Mouse (Mus musculus): ENCODE measurements around the gene Gm20388. TPM values are rescaled to one million over a fixed set of nuclear protein-coding genes. Genes with fewer than 3 reads are reported as not detected.

The Gm20388 gene
- total RNA-seq, 1 experiment: 27.0 TPM

DNA sequence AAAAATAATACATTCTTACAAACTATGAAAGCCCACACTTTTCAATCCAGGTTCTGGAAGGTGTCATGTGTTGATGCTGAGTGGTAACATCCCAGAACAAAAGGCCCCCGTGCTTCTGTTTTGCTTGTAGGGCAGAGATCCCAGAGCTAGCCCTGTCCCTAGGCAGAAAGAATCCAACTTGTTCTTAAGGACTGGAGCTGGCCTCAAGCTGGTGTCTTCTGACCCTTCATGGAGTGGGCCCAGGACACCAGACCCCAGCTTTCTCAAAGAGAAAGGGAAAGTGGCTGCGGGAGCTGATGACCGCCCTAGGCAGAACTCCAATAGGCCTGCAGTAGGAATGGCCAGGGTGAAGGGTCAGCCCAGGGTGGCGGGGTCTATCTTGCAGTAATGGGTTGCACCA is 86.6 kb downstream of the Gm20388 start:
- Histone ChIP-seq H3K36me3 (ENCODE audit: control insufficient read depth, insufficient read depth, low read length, poor library complexity, severe bottlenecking) (no peaks in the 10 kb centered on the region), H3K27ac (ENCODE audit: insufficient read depth, low read depth, low read length, poor library complexity, severe bottlenecking) (no peak overlapping the region), H3K4me3 (ENCODE audit: insufficient read depth in 1 of 2, low read depth in 1 of 2, low read length in 2 of 2, poor library complexity in 1 of 2, severe bottlenecking in 1 of 2) (no peak overlapping the region), H3K9me3 (ENCODE audit: control insufficient read depth, insufficient read depth, low read depth, low read length) (no peaks in the 10 kb centered on the region), H3K4me1 (ENCODE audit: control insufficient read depth in 2 of 2, insufficient read depth in 2 of 2, low read length in 2 of 2, poor library complexity in 1 of 2) (0 out of 4 replicates have a peak, but pooled peaks cover 0 to 2% of the 10 kb centered on the region in 2 experiments), H3K9ac (ENCODE audit: insufficient read depth, low read depth, low read length, poor library complexity, severe bottlenecking) (no peak overlapping the region)
- in situ Hi-C loops (cut with MboI; ENCODE audit: low sequenced_read_pairs in 2 of 2, unreplicated experiment in 2 of 2): no loop called here
- no peak for TF ChIP-seq ZC3H11A (IDR thresholded peaks at IDR 0.05; ENCODE audit: borderline replicate concordance, low read depth, low read length)
- no peak for TF ChIP-seq HCFC1 (IDR thresholded peaks at IDR 0.05; ENCODE audit: borderline replicate concordance, insufficient read depth, low read length)
- TF ChIP-seq MAFK (IDR thresholded peaks at IDR 0.05; ENCODE audit: insufficient read depth, low read depth, low read length): no peak
- TF ChIP-seq CHD2 (IDR thresholded peaks at IDR 0.05; ENCODE audit: low read depth, low read length): no peak
- no peak for TF ChIP-seq ZNF384 (IDR thresholded peaks at IDR 0.05; ENCODE audit: low read depth, low read length)
- DNase-seq (ENCODE audit: low read depth, low spot score): no peak

- Histone ChIP-seq H3K9me3 (ENCODE audit: control insufficient read depth, insufficient read depth, low read depth, low read length) (no peaks in the 10 kb centered on the region), H3K4me3 (ENCODE audit: insufficient read depth in 1 of 2, low read depth in 1 of 2, low read length in 2 of 2, poor library complexity in 1 of 2, severe bottlenecking in 1 of 2) (no peak overlapping the region), H3K36me3 (ENCODE audit: control insufficient read depth, insufficient read depth, low read length, poor library complexity, severe bottlenecking) (no peaks in the 10 kb centered on the region), H3K4me1 (ENCODE audit: control insufficient read depth in 2 of 2, insufficient read depth in 2 of 2, low read length in 2 of 2, poor library complexity in 1 of 2) (no peaks in the 10 kb centered on the region), H3K27ac (ENCODE audit: insufficient read depth, low read depth, low read length, poor library complexity, severe bottlenecking) (no peak overlapping the region), H3K9ac (ENCODE audit: insufficient read depth, low read depth, low read length, poor library complexity, severe bottlenecking) (no peak overlapping the region)
- no peak for DNase-seq (ENCODE audit: low read depth, low spot score)
- in situ Hi-C loops (cut with MboI; ENCODE audit: low sequenced_read_pairs in 2 of 2, unreplicated experiment in 2 of 2): no loop called here
- TF ChIP-seq CHD2 (IDR thresholded peaks at IDR 0.05; ENCODE audit: low read depth, low read length) (no peak), MAFK (IDR thresholded peaks at IDR 0.05; ENCODE audit: insufficient read depth, low read depth, low read length) (no peak), ZC3H11A (IDR thresholded peaks at IDR 0.05; ENCODE audit: borderline replicate concordance, low read depth, low read length) (no peak), ZNF384 (IDR thresholded peaks at IDR 0.05; ENCODE audit: low read depth, low read length) (no peak), HCFC1 (IDR thresholded peaks at IDR 0.05; ENCODE audit: borderline replicate concordance, insufficient read depth, low read length) (no peak)
Observed at GRCm38 (mm10) chr8:120000461-120000860, 89.8 kb downstream of the Gm20388 start.

DNA sequence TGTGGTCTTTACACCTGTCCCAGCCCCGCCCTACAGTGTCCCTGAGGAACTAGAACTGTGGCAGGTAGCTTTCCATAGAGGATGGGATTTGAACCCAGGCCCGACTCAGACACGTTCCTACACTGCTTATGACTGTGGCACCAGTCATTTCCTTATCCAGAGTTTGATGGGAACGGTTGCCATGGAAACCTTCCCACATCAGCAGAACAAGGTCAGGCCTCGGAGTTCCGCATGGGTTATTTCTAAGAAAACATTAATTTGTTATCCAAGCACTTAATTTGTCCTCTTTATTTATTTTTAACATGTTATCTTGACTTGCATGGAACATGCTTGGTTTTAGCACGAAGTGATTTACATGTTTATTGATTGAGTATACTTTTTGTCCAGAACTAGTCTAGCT is 91.1 kb downstream of the Gm20388 start:
- DNase-seq (ENCODE audit: low read depth, low spot score): no peak
- Histone ChIP-seq H3K4me3 (ENCODE audit: insufficient read depth in 1 of 2, low read depth in 1 of 2, low read length in 2 of 2, poor library complexity in 1 of 2, severe bottlenecking in 1 of 2) (no peak overlapping the region), H3K4me1 (ENCODE audit: control insufficient read depth in 2 of 2, insufficient read depth in 2 of 2, low read length in 2 of 2, poor library complexity in 1 of 2) (no peaks in the 10 kb centered on the region), H3K9me3 (ENCODE audit: control insufficient read depth, insufficient read depth, low read depth, low read length) (no peaks in the 10 kb centered on the region), H3K36me3 (ENCODE audit: control insufficient read depth, insufficient read depth, low read length, poor library complexity, severe bottlenecking) (no peaks in the 10 kb centered on the region), H3K9ac (ENCODE audit: insufficient read depth, low read depth, low read length, poor library complexity, severe bottlenecking) (no peak overlapping the region), H3K27ac (ENCODE audit: insufficient read depth, low read depth, low read length, poor library complexity, severe bottlenecking) (no peak overlapping the region)
- TF ChIP-seq HCFC1 (IDR thresholded peaks at IDR 0.05; ENCODE audit: borderline replicate concordance, insufficient read depth, low read length): no peak
- no peak for TF ChIP-seq CHD2 (IDR thresholded peaks at IDR 0.05; ENCODE audit: low read depth, low read length)
- no peak for TF ChIP-seq ZC3H11A (IDR thresholded peaks at IDR 0.05; ENCODE audit: borderline replicate concordance, low read depth, low read length)
- TF ChIP-seq MAFK (IDR thresholded peaks at IDR 0.05; ENCODE audit: insufficient read depth, low read depth, low read length): no peak
- TF ChIP-seq ZNF384 (IDR thresholded peaks at IDR 0.05; ENCODE audit: low read depth, low read length): no peak
- in situ Hi-C loops (cut with MboI; ENCODE audit: low sequenced_read_pairs in 2 of 2, unreplicated experiment in 2 of 2): no loop called here

- Histone ChIP-seq H3K36me3 (ENCODE audit: control insufficient read depth, insufficient read depth, low read length, poor library complexity, severe bottlenecking) (no peaks in the 10 kb centered on the region), H3K9ac (ENCODE audit: insufficient read depth, low read depth, low read length, poor library complexity, severe bottlenecking) (no peak overlapping the region), H3K27ac (ENCODE audit: insufficient read depth, low read depth, low read length, poor library complexity, severe bottlenecking) (no peak overlapping the region), H3K9me3 (ENCODE audit: control insufficient read depth, insufficient read depth, low read depth, low read length) (no peaks in the 10 kb centered on the region), H3K4me3 (ENCODE audit: insufficient read depth in 1 of 2, low read depth in 1 of 2, low read length in 2 of 2, poor library complexity in 1 of 2, severe bottlenecking in 1 of 2) (no peak overlapping the region), H3K4me1 (ENCODE audit: control insufficient read depth in 2 of 2, insufficient read depth in 2 of 2, low read length in 2 of 2, poor library complexity in 1 of 2) (no peaks in the 10 kb centered on the region)
- in situ Hi-C loops (cut with MboI; ENCODE audit: low sequenced_read_pairs in 2 of 2, unreplicated experiment in 2 of 2): no loop called here
- TF ChIP-seq CHD2 (IDR thresholded peaks at IDR 0.05; ENCODE audit: low read depth, low read length) (no peak), HCFC1 (IDR thresholded peaks at IDR 0.05; ENCODE audit: borderline replicate concordance, insufficient read depth, low read length) (no peak), MAFK (IDR thresholded peaks at IDR 0.05; ENCODE audit: insufficient read depth, low read depth, low read length) (no peak), ZC3H11A (IDR thresholded peaks at IDR 0.05; ENCODE audit: borderline replicate concordance, low read depth, low read length) (no peak), ZNF384 (IDR thresholded peaks at IDR 0.05; ENCODE audit: low read depth, low read length) (no peak)
- DNase-seq (ENCODE audit: low read depth, low spot score): no peak
Observed at GRCm38 (mm10) chr8:120002348-120002747, 91.7 kb downstream of the Gm20388 start.
